Mouse (Mus musculus): ENCODE data around the gene Ercc6l2.

DNA sequence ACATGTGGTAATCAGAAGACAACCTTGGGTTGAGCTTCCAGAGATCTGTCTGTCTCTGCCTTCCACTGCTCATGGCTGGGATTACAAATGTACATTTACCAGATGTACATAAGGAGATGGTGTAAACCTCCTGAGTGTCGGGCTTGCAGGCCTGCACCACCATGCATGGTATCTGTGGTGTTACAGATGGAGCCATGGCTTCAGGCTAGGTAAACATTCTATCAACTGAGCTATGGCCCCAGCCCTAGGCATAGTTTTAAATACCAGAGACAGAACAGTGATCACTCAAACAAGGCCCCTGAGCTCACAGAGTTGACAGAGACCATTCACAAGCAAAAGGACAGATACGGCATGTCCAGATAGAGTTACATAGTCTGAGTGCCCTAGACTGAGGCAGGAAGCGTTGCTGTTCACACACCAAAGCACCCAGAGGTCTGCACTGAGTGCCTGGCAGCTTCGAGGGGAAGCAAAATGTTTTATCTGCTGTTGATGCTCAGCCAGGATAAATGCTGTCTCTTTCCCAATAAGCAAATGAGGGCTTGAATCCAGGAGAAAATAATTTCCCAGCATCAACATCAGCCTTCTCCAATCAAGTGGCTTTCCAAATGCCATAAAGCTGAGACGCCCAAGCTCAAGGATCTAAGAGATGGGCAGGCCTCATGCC is 95.2 kb downstream of the Ercc6l2 start:
- TF ChIP-seq CTCF (conservative IDR thresholded peaks at IDR 0.05; ENCODE audit: insufficient read depth, insufficient read length, low read depth, low read length) (no peak), POLR2A (IDR thresholded peaks at IDR 0.05; ENCODE audit: low read depth, low read length) (no peak)

Measured in kidney, adult 2 months (tissue).